Mouse (Mus musculus): ENCODE measurements around the gene Cyp1a2.

Gene Cyp1a2

DNA sequence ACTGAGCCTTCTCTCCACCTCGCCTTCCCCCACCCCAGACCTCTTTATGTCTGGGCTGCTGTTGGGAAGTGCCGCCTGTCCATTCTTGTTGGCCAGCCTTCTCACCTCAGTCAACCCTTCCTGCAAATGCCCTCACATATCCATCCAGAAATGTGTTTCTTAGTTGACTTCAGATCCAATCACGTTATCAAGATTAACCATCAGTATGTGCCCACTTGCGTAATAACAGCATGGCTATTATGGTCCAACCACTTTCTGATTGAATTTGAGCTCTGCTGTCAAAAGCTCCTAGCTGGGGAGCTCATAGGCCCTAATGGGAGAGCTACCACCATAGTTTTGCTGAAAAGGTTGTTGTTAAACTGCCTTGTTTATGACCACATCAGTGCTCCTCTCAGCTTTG, 12.5 kb downstream of the Cyp1a2 start:
- DNase-seq = no peak

DNA sequence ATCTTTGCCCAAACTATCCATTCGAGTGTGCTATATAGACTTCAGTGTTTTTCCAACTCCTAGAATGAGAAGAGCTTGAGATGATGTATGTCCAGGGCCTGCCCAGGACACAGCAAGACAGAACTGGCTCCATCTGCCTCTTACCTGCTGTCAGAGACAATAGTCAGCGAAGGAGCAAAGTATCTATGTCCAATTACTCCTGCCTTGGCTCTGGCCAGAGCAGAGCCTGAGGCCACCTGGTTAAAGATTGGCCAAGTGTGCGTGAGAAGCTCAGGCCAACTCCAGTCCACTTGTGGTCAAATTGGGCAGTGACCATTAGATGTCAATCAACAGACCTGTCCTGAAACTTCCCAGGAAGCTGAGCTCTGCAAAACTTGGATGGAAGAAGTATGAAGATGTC, 13.9 kb downstream of the Cyp1a2 start:
- peak; percentile 83 to 93 for DNase-seq

DNA sequence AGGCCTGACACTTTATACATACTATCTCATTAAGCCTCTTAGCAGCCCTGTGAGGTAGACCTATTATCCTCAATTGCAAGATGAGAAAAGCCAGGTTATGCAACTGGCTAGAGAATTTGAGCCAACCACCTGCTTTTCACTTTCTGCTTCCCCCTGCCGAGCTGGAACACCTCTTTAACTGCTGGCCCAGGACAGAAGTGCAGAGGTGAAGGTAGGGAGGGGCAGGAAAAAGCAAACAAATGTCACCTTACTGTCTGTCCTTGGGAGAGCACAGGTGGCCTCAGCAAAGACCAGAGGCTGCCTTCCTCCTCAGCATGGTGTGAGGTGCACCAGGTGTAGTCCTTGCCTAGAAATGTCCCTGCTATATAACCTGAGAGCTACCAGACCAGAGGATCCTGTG, 15.2 kb downstream of the Cyp1a2 start:
- DNase-seq = peak; percentile 16 to 68

DNA sequence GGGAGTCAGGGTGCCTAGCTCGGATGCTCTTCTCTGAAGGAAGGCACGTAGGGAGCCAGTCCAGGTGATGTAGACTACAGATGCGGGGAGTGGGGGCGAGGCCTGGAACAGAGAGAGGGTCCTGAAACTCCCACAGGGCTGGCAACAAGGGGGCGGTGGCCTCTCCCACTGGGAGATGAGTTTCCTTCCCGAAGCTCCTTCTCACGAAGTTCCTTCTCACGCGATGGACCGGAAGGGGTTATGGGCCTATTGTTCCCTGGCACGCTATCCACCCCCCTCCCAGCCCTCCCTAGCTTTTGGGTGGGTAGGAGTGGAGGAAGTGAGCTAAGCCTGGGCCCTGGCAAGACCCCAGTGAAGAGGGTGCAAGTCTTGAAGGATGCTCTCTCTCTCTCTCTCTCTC, 15.7 kb downstream of the Cyp1a2 start:
- peak in 1 of 2 experiments; percentile 49 for DNase-seq

DNA sequence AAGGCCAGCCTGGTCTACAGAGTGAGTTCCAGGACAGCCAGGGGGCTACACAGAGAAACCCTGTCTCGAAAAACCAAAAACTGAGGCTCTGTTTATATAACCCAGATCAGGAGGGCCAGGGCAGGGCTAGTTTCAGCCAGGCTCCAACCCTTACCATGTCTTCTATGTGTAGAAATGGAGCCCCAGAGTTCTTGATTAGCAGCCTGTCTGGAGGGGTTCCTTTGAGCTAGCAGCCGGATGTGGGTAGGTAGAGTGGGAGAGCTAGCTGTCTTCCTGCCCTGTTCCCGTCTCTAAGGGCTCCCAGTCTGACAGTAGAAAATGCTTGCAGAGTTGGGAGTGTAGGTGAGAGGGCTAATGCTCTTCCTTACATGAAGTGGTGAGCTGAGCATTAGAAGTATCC, 16.4 kb downstream of the Cyp1a2 start:
- no peak for DNase-seq

DNA sequence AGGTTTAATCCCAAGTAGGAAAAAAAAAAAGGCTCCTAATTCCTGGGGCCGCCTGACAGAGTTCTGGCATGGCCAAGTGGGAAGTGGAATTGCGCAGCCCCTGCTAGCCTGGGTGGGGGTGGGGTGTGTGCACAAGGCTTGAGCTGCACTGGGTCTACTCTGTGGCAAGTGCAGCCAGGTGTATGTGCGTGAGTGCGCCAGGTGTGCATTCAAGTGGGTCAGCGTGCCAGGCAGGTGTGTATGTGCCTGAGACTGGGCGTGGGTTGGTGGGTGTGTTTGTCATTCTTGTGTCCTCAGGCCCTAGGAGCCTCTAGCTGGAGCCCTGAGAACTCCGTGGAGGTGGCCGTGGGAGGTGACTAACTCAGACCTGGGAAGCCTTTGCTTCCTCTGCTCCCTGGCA, 17.0 kb downstream of the Cyp1a2 start:
- DNase-seq = no peak

DNA sequence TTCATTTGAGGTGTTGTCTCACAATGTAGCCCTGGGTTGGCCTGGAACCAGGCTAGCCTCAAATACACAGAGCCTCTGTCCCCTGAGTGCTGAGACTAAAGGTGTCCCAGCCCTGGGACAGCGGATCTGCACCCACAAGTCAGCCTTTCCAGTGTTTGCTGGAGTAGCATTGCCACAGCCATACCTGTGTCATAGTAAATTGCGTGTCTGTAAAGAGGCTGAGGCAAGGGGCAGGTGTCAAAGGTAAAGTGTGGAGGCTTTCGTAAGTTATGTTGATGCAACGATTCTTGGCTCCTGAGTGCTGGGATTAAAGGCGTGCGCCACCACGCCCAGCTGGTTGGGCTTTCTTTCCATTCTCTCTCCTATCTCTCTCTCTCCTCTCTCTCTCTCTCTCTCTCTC, 18.9 kb downstream of the Cyp1a2 start:
- DNase-seq = no peak

DNA sequence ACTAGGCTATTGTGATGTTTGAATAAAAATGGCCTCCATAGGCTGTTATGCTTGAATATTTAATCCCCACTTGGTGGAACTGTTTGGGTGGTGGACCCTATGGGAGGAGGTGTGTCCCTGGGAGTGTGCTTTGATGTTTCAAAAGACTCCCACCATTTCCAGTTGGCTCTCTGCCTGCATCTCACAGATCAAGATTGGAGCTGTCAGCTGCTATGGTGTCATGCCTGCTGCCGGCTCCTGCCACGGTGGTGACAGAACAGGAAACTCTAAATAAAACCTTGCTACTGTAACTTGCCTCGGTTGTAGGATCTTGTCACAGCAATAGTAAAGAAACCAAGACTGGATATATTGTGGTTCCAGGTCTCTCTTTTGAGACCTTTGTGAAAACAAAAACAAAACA, 22.0 kb downstream of the Cyp1a2 start:
- no peak for DNase-seq

DNA sequence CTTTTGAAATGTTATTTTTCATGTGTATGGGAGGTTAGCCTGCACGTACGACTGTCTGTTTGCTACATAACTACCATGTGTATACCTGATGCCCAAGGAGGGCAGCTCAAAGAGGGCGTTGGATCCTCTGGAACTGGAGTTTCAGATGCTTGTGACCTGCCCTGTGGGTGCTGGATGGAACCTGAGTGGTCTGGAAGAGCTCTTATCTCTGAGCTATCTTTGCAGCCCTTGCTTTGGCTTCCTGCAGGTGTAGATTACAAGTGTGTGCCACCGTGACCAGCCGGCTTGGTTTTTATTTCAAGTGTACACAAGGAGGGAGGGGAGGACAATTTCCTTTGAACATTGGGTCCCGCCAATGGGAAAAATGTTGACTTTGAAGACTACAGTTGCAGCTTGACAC, 23.0 kb downstream of the Cyp1a2 start:
- DNase-seq = no peak

DNA sequence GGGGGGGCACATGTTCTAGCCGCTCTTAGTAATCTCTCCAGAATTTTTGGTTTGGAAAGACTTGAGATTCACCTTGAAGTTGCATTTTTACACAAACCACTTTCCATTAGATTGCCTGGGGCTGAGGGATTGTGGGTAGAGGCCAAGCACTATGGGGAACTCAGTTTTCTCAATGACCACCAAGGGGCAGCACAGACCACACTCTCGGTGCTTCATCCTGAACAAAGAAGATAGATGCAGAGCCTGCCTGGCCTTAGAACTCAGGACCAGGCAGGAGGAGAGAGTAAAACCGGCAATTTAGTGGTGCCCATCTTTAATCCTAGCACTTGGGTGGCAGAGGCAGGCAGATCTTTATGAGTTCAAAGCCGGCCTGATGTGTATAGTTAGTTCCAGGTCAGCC, 23.7 kb downstream of the Cyp1a2 start:
- DNase-seq = peak; percentile 85 to 87

DNA sequence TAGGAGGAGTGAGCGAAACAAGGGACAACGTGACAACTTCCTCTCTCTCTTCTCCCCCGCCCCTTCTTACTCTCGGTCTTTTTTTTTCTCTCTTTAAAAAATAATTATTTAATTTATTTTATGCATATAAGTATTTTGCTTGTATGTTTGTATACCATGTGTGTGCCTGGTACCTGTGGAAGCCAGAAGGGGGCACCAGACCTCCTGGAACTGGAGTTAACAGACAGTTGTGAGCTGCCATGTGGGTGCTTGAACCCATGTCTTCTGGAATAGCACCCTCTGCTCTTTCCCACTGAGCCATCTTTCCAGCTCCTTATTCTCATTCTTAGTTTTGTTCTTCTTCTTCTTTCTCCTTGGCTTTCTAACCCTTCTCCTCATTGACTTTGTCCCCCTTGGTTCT, 24.5 kb downstream of the Cyp1a2 start:
- no peak for DNase-seq

DNA sequence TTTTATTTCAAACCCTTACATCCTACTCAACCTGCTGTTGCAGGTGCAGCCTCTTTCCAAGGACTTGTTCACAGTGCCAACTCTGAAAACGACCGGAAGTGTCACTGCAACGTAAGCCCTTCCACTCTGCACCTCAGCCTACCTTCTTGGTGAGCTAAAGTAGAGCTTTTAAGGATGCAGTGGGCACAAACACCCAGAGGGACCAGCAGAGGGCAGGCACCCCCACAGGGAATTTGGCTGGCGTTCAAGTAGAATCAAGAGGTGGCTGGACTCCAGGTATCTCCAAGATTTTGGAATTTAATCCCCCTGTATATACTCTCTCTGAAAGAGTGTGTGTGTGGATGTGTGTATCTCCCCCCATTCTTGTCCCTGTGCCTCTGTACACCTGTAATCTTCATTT, 25.7 kb downstream of the Cyp1a2 start:
- peak in 1 of 2 experiments; percentile 24 for DNase-seq

DNA sequence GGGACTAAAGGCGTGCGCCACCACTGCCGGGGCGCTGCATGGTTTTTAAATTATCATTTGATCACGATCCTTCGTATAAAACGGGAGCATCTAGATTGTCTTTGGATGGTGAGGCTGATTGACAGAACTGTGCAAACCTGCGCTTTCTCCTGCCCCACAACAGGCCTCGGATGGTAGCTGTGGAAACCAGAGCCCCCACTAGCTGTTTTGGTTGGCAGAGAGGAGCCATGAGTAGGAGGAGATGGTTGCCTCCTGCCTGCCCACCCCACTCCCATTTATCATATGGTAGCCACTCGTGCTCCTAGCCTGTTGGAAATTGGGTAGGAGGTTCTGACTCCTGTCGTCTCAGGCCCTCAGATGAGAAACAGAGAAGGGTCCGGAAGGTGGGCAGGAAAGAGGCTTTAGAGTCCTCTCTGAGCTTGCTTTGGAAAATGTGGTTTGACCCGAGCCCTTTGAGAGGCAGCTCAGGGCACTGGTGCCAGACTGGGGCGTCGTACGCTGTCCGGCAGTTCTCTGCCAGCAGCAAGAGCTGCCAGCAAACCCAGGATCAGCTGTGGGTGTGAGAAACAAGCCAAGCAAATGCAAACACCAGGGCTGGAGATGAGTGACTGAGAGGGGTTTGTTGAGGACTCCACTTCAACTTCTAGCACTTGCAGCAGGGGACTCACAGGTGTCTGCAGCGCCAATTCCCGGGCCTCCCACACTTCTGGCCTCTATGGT, 26.7 kb downstream of the Cyp1a2 start:
- DNase-seq = no peak

DNA sequence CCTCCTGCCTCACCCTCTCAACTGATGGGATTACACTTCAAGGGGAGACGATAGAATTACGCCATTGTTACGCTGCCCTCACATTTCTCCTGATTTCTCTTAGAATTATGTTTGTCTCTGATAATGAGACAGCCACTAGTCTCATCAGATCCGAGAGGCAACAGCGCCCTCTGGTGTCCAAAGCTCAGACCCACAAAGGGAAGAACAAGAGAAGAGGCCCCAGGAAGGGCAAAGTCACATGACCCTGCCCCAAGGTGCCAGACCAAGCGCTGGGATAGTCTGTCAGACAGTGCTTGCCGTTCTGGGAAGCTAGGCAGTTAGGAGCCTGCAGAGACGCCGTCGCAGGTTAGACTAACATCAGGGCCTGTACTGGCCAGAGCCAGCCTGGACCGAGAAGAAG, 27.8 kb downstream of the Cyp1a2 start:
- DNase-seq = peak; percentile 93 to 98

DNA sequence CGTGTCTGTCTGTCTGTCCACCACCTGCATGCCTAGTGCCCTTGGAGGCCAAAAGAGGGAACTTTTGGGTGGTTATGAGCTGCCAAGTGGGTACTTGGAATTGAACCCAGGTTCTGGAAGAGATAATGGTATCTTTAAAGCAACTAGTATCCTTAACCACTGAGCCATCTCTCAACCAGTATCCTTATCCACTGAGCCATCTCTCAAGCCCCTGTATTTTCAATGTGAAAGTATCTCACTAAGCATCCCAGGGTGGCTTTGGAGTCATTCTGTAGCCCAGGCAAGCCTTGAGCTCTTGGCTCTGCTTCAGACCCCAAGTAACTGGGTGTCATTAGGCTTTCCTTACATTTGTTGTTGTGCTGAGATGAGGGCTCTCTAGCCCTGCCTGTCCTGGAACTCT, 28.5 kb downstream of the Cyp1a2 start:
- no peak for DNase-seq

DNA sequence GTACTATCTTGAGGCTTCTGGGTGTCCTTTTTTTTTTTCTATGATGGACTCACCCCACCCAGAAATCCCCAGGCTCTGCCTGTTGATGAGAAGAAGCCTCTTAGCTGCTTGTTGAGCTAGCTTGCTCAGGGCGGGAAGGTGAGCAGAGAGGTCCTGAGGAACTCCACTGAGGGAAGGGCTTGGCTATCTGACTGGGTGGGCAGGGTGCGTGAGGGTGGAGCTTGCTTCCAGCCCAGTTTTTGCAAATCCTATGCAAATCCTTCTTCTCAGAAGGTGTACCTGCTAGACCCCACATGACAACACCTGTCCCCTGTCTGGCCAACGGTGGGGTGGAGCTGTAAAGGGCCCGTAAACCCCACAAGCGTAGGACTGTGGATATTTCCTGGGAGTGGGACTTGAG, 30.2 kb downstream of the Cyp1a2 start, which contains the start of gene Csk:
Gene Csk, minus strand, starts transcription at position 349 of the 400 bp plus-strand sequence.
- DNase-seq = no peak

DNA sequence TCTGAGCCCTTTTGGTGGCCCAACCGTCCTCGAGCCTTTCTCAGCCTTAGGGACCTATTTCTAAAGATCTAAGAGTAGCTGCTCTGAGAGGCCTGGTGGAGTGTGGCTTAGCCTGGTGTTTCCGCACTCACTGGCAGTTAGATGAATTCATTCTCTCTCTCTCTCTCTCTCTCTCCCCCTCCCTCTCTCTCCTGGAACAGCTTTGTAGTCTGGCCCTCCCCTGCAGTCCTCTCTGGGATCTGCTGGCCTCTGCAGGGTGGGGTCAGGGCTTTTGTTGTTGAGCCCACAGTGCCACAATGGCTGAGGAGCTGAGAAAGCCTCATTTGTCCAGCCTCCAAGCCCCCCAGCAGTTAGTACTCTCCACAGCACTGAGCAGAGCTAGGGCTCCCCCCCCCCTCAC, 30.6 kb downstream of the Cyp1a2 start:
- DNase-seq = no peak

DNA sequence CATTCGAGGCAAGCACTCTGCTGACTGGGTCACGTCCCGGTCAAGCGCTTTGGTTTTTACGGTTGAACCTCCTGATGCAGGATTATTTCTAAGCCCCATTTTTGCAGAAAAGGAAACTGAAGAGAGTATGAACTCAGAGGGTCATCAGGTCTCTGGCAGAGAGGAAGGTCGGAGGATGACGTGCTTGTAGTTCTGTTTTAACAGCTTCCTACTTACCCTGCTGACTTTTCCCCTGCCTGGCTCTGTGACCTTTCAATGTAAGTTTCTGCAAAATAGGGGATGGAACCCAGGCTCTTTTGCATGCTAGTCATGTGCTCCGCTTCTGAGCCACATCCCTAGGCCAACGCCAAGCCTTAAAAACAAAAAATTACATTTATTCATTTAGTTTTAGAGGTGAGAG, 31.2 kb downstream of the Cyp1a2 start:
- no peak for DNase-seq

DNA sequence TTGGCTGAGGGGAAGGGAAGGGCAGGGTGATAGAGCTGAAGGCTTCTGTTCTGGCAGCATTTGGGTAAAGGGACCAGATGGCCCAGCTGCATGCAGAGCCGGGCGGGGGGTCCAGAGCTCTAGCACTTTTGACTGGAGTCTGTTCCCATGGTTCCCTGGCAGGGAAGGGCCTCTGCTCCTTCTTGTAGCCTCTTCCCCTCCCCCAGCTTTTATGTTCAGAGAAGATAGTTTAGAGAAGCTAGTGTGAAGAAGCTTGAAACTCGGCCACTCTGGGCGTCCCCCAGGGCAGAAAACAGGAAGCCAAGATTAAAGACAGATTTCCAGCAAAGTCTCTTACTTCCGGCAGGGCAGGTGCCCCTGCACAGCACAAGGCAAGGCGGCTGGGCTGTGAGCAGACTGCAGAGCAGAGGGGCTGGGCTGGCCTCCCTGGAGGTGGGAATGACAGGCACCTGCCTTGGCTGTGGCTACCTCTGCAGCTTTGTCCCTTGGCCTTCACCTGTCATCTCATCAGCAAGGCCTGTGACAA, 32.7 kb downstream of the Cyp1a2 start:
- no peak for DNase-seq

DNA sequence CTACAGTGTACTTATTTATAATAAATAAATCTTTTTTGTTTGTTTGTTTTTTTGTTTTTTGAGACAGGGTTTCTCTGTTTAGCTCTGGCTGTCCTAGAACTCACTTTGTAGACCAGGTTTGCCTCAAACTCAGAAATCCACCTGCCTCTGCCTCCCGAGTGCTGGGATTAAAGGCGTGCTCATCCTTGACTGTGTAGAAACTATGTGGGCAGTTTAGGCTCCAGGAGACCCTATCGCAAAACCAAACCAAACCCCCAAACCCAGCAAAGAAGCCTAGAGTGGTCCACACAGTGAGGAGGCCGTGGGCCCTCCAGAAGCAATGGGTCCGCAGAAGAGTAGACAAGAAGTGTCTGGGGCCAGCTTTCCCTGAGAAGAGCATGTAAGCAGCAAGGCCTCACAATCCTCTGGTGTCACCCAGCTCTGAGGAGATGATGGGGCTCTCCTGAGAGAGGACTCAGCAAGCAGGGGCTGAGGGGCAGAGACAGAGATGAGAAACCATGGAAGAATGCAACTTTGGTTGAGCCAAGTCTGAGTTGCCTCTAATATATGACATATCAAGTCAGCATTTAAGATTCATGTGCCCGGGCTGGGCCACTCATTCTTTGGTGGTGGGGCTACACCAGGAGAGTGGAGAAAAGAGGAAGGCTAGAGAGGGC, 33.2 kb downstream of the Cyp1a2 start:
- no peak for DNase-seq

DNA sequence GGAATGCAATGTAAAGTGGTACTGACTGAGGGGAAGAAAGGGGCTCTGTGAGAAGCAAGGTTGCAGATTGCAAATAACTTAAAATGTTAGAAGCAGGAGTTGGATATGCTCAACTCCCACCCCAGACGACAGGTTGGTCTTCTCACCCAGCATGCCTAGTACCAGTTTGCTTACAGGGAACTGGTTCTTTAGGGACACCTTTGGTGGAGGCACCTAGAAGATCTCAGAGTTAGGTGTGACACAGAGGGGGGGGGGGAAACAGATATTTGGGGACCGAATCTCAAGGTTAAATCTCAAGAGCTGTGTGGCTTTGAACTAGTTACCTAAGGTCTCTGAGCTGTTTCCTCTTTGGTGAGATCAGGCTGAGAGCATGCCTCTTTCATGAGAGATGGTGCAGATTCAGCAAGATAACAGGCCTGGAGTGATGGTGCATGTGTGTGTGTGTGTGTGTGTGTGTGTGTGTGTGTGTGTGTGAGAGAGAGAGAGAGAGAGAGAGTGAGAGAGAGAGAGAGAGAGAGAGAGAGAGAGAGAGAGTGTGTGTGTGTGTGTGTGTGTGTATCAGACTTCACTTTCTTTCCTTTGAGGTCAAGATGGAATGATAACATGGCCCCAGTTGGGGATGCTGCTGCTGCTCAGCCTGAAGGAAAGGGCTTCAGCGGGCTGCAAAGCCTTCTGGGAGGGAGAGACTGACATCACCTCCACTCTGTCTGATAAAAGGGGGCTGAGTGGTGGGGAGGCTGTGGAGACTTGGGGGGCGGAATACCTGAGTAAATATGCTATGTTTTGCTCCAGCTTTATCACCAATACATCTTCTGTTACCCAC, 36.0 kb downstream of the Cyp1a2 start:
- DNase-seq = no peak

DNA sequence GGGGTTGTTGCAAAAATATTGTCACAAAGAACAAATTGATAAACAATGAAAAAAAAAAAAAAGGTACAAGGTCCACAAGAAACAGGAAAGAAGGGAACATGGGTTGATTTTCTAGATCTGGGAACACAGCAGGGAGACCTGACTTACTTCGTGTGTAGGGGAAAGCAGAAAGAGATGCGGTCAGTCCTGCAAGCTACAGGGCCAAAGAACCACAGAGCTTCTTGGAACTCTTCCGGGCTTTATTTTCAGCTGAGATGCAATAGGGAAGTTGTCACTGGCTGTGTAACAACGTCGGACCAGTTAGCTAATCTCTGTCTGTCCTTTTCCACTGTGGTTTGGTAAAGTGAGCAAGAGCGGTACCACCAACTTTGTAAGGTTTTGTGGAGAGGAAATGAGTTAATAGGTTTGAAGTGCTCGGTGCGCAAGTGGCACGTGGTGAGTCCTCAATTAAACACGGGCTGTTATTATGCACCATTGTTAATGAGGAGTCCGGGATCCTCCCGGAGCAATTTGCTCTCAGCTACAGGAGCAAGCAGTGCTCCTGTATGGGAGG, 36.9 kb downstream of the Cyp1a2 start:
- DNase-seq = no peak
